Mouse (Mus musculus): Measurements from ENCODE around the gene Zfyve21.

DNA sequence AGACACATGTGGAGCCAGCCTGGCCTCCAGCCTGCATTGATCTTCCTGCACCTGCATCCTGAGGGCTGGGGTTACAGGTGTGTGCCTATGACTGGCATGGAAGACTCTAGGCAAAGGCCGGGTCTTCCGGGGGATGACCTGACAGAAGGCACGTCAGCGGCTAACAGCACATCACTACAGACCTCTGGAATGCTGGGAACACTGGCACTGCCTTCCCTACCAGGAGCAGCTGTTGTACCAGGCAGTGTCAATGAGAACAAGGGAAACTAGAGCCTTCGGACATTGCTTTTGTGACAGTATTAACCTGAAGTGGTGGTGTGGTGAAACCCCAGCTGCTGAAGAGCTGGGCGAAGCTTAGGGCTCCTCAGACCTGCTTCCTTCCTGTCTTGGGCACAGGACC, 5.2 kb upstream of the Zfyve21 start:
- TF ChIP-seq GATA1 (IDR thresholded peaks at IDR 0.05; ENCODE audit: borderline replicate concordance, low read length) (no peak), FLI1 (IDR thresholded peaks at IDR 0.05; ENCODE audit: low read length) (no peak)
